Mouse (Mus musculus): ENCODE results near the gene Asgr2.

Asgr2 gene

DNA sequence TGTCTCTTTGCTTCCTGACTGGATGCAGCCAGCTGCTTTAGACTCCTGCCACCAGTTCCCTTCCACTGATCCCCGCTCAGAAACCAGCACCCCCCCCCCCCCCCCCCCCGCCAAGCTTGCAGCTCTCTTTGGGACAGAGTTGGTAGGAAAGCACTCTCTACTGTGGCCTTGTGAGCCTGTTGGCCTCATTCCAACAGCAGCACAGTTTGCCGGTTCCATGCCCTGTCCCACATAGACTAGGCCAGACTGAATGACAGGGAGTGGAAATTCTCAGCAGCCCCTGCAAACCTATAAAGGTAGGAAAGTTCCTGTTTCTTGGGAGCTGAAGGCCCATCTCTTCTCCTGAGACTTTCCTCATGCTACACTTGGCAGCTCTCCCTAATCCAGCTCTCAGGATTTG is 15.0 kb upstream of the Asgr2 start:
- TF ChIP-seq POU5F1 (IDR thresholded peaks at IDR 0.05; ENCODE audit: borderline replicate concordance, low read length) (no peak), CTCF (conservative IDR thresholded peaks at IDR 0.05; ENCODE audit: low read length) (no peak), NANOG (IDR thresholded peaks at IDR 0.05; ENCODE audit: borderline replicate concordance, low read length) (no peak)

DNA sequence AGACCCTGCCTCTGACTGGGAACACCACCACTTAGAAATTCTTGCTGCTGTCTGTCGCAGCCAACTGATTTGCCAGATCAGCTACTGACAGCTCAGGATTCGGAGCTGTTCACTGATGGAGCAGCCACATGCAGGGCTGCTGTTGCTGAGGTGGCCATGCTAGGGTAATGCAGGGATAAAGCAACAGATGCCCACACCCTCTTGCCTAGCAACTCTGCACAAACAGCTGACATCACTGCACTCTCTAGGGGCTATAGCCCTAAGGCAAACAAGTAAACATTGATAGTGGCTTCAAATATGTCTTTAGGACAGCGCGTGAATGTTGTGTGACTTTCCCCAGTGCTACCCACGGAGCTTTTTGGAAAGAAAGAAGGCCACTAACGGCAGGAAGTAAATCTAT is 13.3 kb upstream of the Asgr2 start:
- Histone ChIP-seq H3K4me3 (replicated peaks; ENCODE audit: low read length) (no peak overlapping the region), H3K4me1 (replicated peaks; ENCODE audit: low read depth, low read length) (peaks cover 11% of the 10 kb centered on the region), H3K9me3 (ENCODE audit: low read length) (no peaks in the 10 kb centered on the region), H3K27me3 (ENCODE audit: insufficient read depth, low read length) (peaks cover 6% of the 10 kb centered on the region; the same call in 1 of the 2 replicates), H3K36me3 (ENCODE audit: insufficient read depth, low read length) (no peaks in the 10 kb centered on the region)
- TF ChIP-seq NANOG (IDR thresholded peaks at IDR 0.05; ENCODE audit: borderline replicate concordance, low read length) (no peak), POU5F1 (IDR thresholded peaks at IDR 0.05; ENCODE audit: borderline replicate concordance, low read length) (no peak), CTCF (conservative IDR thresholded peaks at IDR 0.05; ENCODE audit: low read length) (no peak)

More for the DNA sequence above, 15.0 kb upstream of the Asgr2 start:
- Histone ChIP-seq H3K27me3 (ENCODE audit: insufficient read depth, low read length) (no peaks in the 10 kb centered on the region), H3K4me3 (replicated peaks; ENCODE audit: low read length) (no peak overlapping the region), H3K36me3 (ENCODE audit: insufficient read depth, low read length) (no peaks in the 10 kb centered on the region), H3K4me1 (replicated peaks; ENCODE audit: low read depth, low read length) (peaks cover 11% of the 10 kb centered on the region), H3K9me3 (ENCODE audit: low read length) (no peaks in the 10 kb centered on the region)

DNA sequence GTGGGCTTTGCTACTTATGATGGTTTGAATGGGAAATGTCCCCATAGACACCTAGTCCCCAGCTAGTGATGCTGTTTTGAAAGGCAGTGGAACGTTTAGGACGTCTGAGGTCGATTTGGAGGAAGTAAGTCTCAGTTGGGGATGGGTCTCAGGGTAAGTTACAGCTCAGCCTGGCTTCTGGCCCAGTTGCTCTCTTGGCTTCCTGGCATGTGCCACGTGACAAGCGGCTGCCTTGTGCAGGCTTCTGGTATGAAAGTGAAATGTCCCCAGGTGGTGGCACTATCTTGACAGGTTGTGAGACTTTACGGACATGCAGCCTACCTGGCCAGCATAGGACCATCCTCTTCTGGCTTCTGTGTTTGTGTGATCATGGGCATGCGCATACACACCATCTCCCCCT is 12.5 kb upstream of the Asgr2 start:
- peaks cover 16% of the 10 kb centered on the region for H3K4me1 ChIP-seq (replicated peaks; ENCODE audit: low read depth, low read length)

GRCm38 (mm10) chr11:70080803-70081590 is 11.4 kb upstream of the Asgr2 start:
- Histone ChIP-seq H3K27me3 (ENCODE audit: insufficient read depth, low read length) (peaks cover 14% of the 10 kb centered on the region), H3K36me3 (ENCODE audit: insufficient read depth, low read length) (no peaks in the 10 kb centered on the region), H3K9me3 (ENCODE audit: low read length) (no peaks in the 10 kb centered on the region), H3K4me1 (replicated peaks; ENCODE audit: low read depth, low read length) (peaks cover 8% of the 10 kb centered on the region), H3K4me3 (replicated peaks; ENCODE audit: low read length) (no peak overlapping the region)
- TF ChIP-seq NANOG (IDR thresholded peaks at IDR 0.05; ENCODE audit: borderline replicate concordance, low read length): no peak
- TF ChIP-seq POU5F1 (IDR thresholded peaks at IDR 0.05; ENCODE audit: borderline replicate concordance, low read length): no peak
- no peak for TF ChIP-seq CTCF (conservative IDR thresholded peaks at IDR 0.05; ENCODE audit: low read length)

More for the DNA sequence above, 12.5 kb upstream of the Asgr2 start:
- no peak overlapping the region for H3K4me3 ChIP-seq (replicated peaks; ENCODE audit: low read length)
- H3K27me3 ChIP-seq (ENCODE audit: insufficient read depth, low read length): peaks cover 14% of the 10 kb centered on the region
- TF ChIP-seq NANOG (IDR thresholded peaks at IDR 0.05; ENCODE audit: borderline replicate concordance, low read length): no peak
- TF ChIP-seq POU5F1 (IDR thresholded peaks at IDR 0.05; ENCODE audit: borderline replicate concordance, low read length): no peak
- TF ChIP-seq CTCF (conservative IDR thresholded peaks at IDR 0.05; ENCODE audit: low read length): no peak
- no peaks in the 10 kb centered on the region for H3K36me3 ChIP-seq (ENCODE audit: insufficient read depth, low read length)
- H3K9me3 ChIP-seq (ENCODE audit: low read length): no peaks in the 10 kb centered on the region

DNA sequence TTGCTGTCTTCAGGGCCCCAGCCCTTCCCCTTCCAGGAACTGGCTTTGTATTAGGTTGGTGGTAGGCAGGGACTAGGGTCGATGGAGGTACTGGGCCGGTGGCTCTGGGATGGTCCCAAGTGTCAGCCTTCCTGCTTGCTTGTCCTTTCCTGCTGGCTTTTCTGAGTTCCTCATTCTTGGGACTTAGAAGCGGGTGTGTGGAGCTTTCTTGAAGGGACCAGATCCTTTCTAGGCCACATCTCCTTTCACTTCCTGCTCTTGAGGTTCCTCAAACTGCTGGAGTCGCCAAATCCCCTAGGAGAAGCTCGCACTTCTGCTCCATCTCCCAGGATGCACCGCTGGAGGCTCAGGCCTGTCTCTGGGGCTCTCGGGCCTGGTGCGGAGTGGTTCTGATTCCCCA is 7.9 kb upstream of the Asgr2 start:
- H3K27me3 ChIP-seq (ENCODE audit: insufficient read depth, low read length): peaks cover 18% of the 10 kb centered on the region
- peaks cover 8% of the 10 kb centered on the region for H3K4me1 ChIP-seq (replicated peaks; ENCODE audit: low read depth, low read length)
- H3K4me3 ChIP-seq (replicated peaks; ENCODE audit: low read length): peak overlapping the region; percentile 57
- TF ChIP-seq CTCF (conservative IDR thresholded peaks at IDR 0.05; ENCODE audit: low read length) (no peak), NANOG (IDR thresholded peaks at IDR 0.05; ENCODE audit: borderline replicate concordance, low read length) (no peak), POU5F1 (IDR thresholded peaks at IDR 0.05; ENCODE audit: borderline replicate concordance, low read length) (no peak)
- H3K9me3 ChIP-seq (ENCODE audit: low read length): 0 out of 2 replicates have a peak, but pooled peaks cover 5% of the 10 kb centered on the region
- no peaks in the 10 kb centered on the region for H3K36me3 ChIP-seq (ENCODE audit: insufficient read depth, low read length)

GRCm38 (mm10) chr11:70097396-70097795 is 5.0 kb downstream of the Asgr2 start:
- H3K4me1 ChIP-seq (replicated peaks; ENCODE audit: low read depth, low read length): peaks cover 26% of the 10 kb centered on the region
- no peak for TF ChIP-seq POU5F1 (IDR thresholded peaks at IDR 0.05; ENCODE audit: borderline replicate concordance, low read length)
- no peak for TF ChIP-seq NANOG (IDR thresholded peaks at IDR 0.05; ENCODE audit: borderline replicate concordance, low read length)
- no peak for TF ChIP-seq CTCF (conservative IDR thresholded peaks at IDR 0.05; ENCODE audit: low read length)
- peak overlapping the region; percentile 23; the same call in 1 of the 2 replicates for H3K4me3 ChIP-seq (replicated peaks; ENCODE audit: low read length)

GRCm38 (mm10) chr11:70099102-70099501 is 6.7 kb downstream of the Asgr2 start:
- Histone ChIP-seq H3K9me3 (ENCODE audit: low read length) (peaks cover 5% of the 10 kb centered on the region; the same call in 1 of the 2 replicates), H3K4me1 (replicated peaks; ENCODE audit: low read depth, low read length) (peaks cover 32% of the 10 kb centered on the region), H3K27me3 (ENCODE audit: insufficient read depth, low read length) (peaks cover 35% of the 10 kb centered on the region), H3K36me3 (ENCODE audit: insufficient read depth, low read length) (no peaks in the 10 kb centered on the region), H3K4me3 (replicated peaks; ENCODE audit: low read length) (no peak overlapping the region)
- TF ChIP-seq POU5F1 (IDR thresholded peaks at IDR 0.05; ENCODE audit: borderline replicate concordance, low read length) (no peak), NANOG (IDR thresholded peaks at IDR 0.05; ENCODE audit: borderline replicate concordance, low read length) (no peak), CTCF (conservative IDR thresholded peaks at IDR 0.05; ENCODE audit: low read length) (no peak)

More at GRCm38 (mm10) chr11:70097396-70097795, 5.0 kb downstream of the Asgr2 start:
- Histone ChIP-seq H3K27me3 (ENCODE audit: insufficient read depth, low read length) (peaks cover 35% of the 10 kb centered on the region), H3K36me3 (ENCODE audit: insufficient read depth, low read length) (no peaks in the 10 kb centered on the region), H3K9me3 (ENCODE audit: low read length) (peaks cover 5% of the 10 kb centered on the region; the same call in 1 of the 2 replicates)

- Histone ChIP-seq H3K36me3 (ENCODE audit: insufficient read depth, low read length) (no peaks in the 10 kb centered on the region), H3K9me3 (ENCODE audit: low read length) (peaks cover 5% of the 10 kb centered on the region; the same call in 1 of the 2 replicates), H3K4me1 (replicated peaks; ENCODE audit: low read depth, low read length) (peaks cover 38% of the 10 kb centered on the region), H3K27me3 (ENCODE audit: insufficient read depth, low read length) (peaks cover 35% of the 10 kb centered on the region), H3K4me3 (replicated peaks; ENCODE audit: low read length) (no peak overlapping the region)
- TF ChIP-seq CTCF (conservative IDR thresholded peaks at IDR 0.05; ENCODE audit: low read length) (no peak), NANOG (IDR thresholded peaks at IDR 0.05; ENCODE audit: borderline replicate concordance, low read length) (no peak), POU5F1 (IDR thresholded peaks at IDR 0.05; ENCODE audit: borderline replicate concordance, low read length) (no peak)
Measured at GRCm38 (mm10) chr11:70099809-70100208, 7.4 kb downstream of the Asgr2 start.

Measured in E14TG2a.4 (cell line).